Mouse (Mus musculus): ENCODE measurements around the gene Khdrbs1. TPM values are rescaled to one million over a fixed set of nuclear protein-coding genes. Genes with fewer than 3 reads are reported as not detected.

Khdrbs1 gene
- 84.3 and 93.1 TPM in 2 replicates for polyA plus RNA-seq (2015; fragmentation: Nextera tagmentation; extraction: Ambion mirVana)

DNA sequence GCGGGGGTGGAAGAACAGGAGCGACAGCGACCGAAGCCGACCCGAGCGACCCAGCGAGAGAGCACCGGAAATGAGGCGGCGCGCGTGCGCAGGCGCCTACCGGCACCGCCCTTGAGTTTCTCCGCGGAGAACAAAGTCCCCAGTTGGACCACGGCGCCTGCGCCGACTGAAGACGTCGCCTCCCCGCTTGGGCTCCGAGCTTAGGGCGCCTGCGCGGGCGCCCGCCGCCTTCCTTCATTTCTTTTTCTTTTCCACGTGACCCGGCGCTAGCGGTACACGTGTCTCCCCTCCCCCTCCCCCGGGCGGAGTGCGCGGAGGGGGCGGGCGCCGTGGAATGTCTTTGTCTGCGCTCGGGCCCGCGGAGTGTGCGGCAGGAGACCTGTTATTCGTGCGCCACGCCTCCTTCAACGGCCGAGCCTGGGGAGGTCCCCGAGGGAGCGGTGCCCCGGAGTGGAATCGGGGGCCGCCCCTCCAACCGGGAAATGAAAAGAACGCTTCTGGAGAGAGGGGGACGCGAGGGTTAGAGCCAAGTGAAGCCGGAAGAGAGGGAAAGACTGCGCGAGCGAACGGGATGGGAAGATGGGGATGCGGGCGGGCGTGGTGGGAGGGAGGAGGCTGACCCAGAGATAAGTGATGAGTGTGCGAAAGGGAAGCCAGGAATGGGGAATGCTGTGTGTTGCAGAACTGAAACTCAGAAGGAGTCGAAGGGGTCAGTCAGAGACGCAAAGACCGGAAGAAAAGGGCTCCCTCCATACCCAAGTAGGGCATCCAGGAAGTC is at the start of gene Khdrbs1:
Khdrbs1 (minus strand) TSS at position 72 of the 778 bp plus-strand sequence.
- peak within 1 kb of the TSS; percentile 100 for H3K4me3 ChIP-seq (ENCODE audit: low read length)
- peak within 1 kb of the TSS; percentile 68 for H3K4me2 ChIP-seq (ENCODE audit: low read depth, low read length)
- H3K9ac ChIP-seq (ENCODE audit: low read length): peak within 1 kb of the TSS; percentile 100
- WGBS: under 1% methylated on average over 76 of the region's 76 CpGs
- no peaks in the 10 kb centered on the region for H3K9me3 ChIP-seq (ENCODE audit: control insufficient read depth, low read length)
- H3K27ac ChIP-seq (ENCODE audit: low read length): peak within 1 kb of the TSS; percentile 99
- no peaks in the 10 kb centered on the region for H3K36me3 ChIP-seq (ENCODE audit: control insufficient read depth, insufficient read depth, low read length)
- H3K4me1 ChIP-seq (replicated peaks; ENCODE audit: control insufficient read depth, insufficient read depth, low read length): peaks cover 21% of the 10 kb centered on the region
- H3K27me3 ChIP-seq (ENCODE audit: control insufficient read depth, insufficient read depth, low read depth, low read length): no peaks in the 10 kb centered on the region
- ATAC-seq (ENCODE audit: low read depth): peak; percentile 95

GRCm38 (mm10) chr4:129791399-129791798 is 49.3 kb upstream of the Khdrbs1 start:
- 11% methylated on average over 1 of the region's 1 CpGs for WGBS
- Histone ChIP-seq H3K4me2 (ENCODE audit: low read depth, low read length) (no peak overlapping the region), H3K4me1 (replicated peaks; ENCODE audit: control insufficient read depth, insufficient read depth, low read length) (peaks cover 18% of the 10 kb centered on the region), H3K9me3 (ENCODE audit: control insufficient read depth, low read length) (no peaks in the 10 kb centered on the region), H3K9ac (ENCODE audit: low read length) (no peak overlapping the region), H3K4me3 (ENCODE audit: low read length) (no peak overlapping the region), H3K27me3 (ENCODE audit: control insufficient read depth, insufficient read depth, low read depth, low read length) (no peaks in the 10 kb centered on the region), H3K27ac (ENCODE audit: low read length) (no peak overlapping the region), H3K36me3 (ENCODE audit: control insufficient read depth, insufficient read depth, low read length) (no peaks in the 10 kb centered on the region)
- ATAC-seq (ENCODE audit: low read depth): no peak

DNA sequence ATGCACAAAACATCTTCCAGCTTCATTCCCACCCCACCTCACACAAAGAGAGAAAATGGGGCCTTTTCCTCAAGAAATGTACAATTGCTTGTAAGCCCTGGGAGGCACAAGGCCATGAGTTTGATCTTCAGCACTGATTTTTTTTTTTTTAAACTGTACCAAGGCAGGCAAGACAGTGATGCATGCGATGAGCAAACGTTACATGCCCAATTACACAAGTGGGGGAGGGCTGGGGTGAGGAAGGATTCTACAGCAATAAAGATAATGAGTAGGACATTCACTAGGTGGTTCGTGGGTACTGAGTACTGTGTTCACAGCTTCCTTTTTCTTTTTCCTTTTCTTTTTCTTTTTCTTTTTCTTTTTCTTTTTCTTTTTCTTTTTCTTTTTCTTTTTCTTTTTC is 48.4 kb upstream of the Khdrbs1 start:
- Histone ChIP-seq H3K9me3 (ENCODE audit: control insufficient read depth, low read length) (no peaks in the 10 kb centered on the region), H3K27me3 (ENCODE audit: control insufficient read depth, insufficient read depth, low read depth, low read length) (no peaks in the 10 kb centered on the region), H3K4me3 (ENCODE audit: low read length) (no peak overlapping the region), H3K36me3 (ENCODE audit: control insufficient read depth, insufficient read depth, low read length) (no peaks in the 10 kb centered on the region), H3K9ac (ENCODE audit: low read length) (no peak overlapping the region), H3K4me2 (ENCODE audit: low read depth, low read length) (no peak overlapping the region), H3K27ac (ENCODE audit: low read length) (no peak overlapping the region), H3K4me1 (replicated peaks; ENCODE audit: control insufficient read depth, insufficient read depth, low read length) (peaks cover 11% of the 10 kb centered on the region; the same call in 1 of the 2 replicates)
- 72% methylated on average over 3 of the region's 3 CpGs for WGBS
- no peak for ATAC-seq (ENCODE audit: low read depth)

DNA sequence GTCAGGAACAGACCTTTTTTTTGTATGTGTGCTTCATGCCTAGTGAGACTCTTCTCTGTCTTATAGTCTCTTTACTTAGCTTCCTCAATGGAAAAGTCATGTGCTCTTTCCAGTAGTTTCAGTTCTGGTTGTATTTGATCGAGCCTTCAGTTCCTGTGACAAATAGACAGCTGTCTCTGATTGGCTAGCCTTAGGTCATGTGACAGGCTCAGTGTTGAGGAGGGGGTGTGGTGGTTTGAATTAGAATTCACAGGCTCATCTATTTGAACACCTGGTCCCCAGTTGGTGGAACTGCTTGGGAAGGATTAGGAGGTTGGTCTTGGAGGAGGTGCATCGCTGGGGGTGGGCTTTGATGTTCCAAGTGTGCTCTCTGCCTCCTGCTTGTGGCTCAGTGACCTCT is 47.5 kb upstream of the Khdrbs1 start:
- H3K4me2 ChIP-seq (ENCODE audit: low read depth, low read length): no peak overlapping the region
- no peak overlapping the region for H3K9ac ChIP-seq (ENCODE audit: low read length)
- H3K4me3 ChIP-seq (ENCODE audit: low read length): no peak overlapping the region
- 86% methylated on average over 2 of the region's 2 CpGs for WGBS
- no peak overlapping the region for H3K27ac ChIP-seq (ENCODE audit: low read length)
- ATAC-seq (ENCODE audit: low read depth): no peak
- H3K4me1 ChIP-seq (replicated peaks; ENCODE audit: control insufficient read depth, insufficient read depth, low read length): peaks cover 8% of the 10 kb centered on the region; the same call in 1 of the 2 replicates
- no peaks in the 10 kb centered on the region for H3K36me3 ChIP-seq (ENCODE audit: control insufficient read depth, insufficient read depth, low read length)
- no peaks in the 10 kb centered on the region for H3K27me3 ChIP-seq (ENCODE audit: control insufficient read depth, insufficient read depth, low read depth, low read length)
- H3K9me3 ChIP-seq (ENCODE audit: control insufficient read depth, low read length): no peaks in the 10 kb centered on the region

GRCm38 (mm10) chr4:129788693-129789092 is 46.6 kb upstream of the Khdrbs1 start:
- no peak overlapping the region for H3K9ac ChIP-seq (ENCODE audit: low read length)
- no peak overlapping the region for H3K4me3 ChIP-seq (ENCODE audit: low read length)
- H3K27ac ChIP-seq (ENCODE audit: low read length): no peak overlapping the region
- 67% methylated on average over 8 of the region's 8 CpGs for WGBS
- no peaks in the 10 kb centered on the region for H3K9me3 ChIP-seq (ENCODE audit: control insufficient read depth, low read length)
- H3K36me3 ChIP-seq (ENCODE audit: control insufficient read depth, insufficient read depth, low read length): no peaks in the 10 kb centered on the region
- no peak overlapping the region for H3K4me2 ChIP-seq (ENCODE audit: low read depth, low read length)
- H3K27me3 ChIP-seq (ENCODE audit: control insufficient read depth, insufficient read depth, low read depth, low read length): no peaks in the 10 kb centered on the region
- H3K4me1 ChIP-seq (replicated peaks; ENCODE audit: control insufficient read depth, insufficient read depth, low read length): peaks cover 2% of the 10 kb centered on the region; the same call in 1 of the 2 replicates
- ATAC-seq (ENCODE audit: low read depth): no peak

- Histone ChIP-seq H3K4me1 (replicated peaks; ENCODE audit: control insufficient read depth, insufficient read depth, low read length) (peaks cover 7% of the 10 kb centered on the region), H3K4me2 (ENCODE audit: low read depth, low read length) (no peak overlapping the region), H3K9ac (ENCODE audit: low read length) (no peak overlapping the region), H3K4me3 (ENCODE audit: low read length) (no peak overlapping the region), H3K27ac (ENCODE audit: low read length) (no peak overlapping the region), H3K36me3 (ENCODE audit: control insufficient read depth, insufficient read depth, low read length) (no peaks in the 10 kb centered on the region), H3K9me3 (ENCODE audit: control insufficient read depth, low read length) (no peaks in the 10 kb centered on the region), H3K27me3 (ENCODE audit: control insufficient read depth, insufficient read depth, low read depth, low read length) (no peaks in the 10 kb centered on the region)
- ATAC-seq (ENCODE audit: low read depth): no peak
- WGBS: 2% methylated on average over 4 of the region's 4 CpGs
These were observed 43.1 kb upstream of the Khdrbs1 start for GRCm38 (mm10) chr4:129785178-129785577.

GRCm38 (mm10) chr4:129783506-129783905 is 41.4 kb upstream of the Khdrbs1 start:
- H3K9me3 ChIP-seq (ENCODE audit: control insufficient read depth, low read length): no peaks in the 10 kb centered on the region
- H3K9ac ChIP-seq (ENCODE audit: low read length): no peak overlapping the region
- H3K4me1 ChIP-seq (replicated peaks; ENCODE audit: control insufficient read depth, insufficient read depth, low read length): peaks cover 7% of the 10 kb centered on the region
- no peak overlapping the region for H3K27ac ChIP-seq (ENCODE audit: low read length)
- H3K4me2 ChIP-seq (ENCODE audit: low read depth, low read length): no peak overlapping the region
- H3K4me3 ChIP-seq (ENCODE audit: low read length): no peak overlapping the region
- no peaks in the 10 kb centered on the region for H3K27me3 ChIP-seq (ENCODE audit: control insufficient read depth, insufficient read depth, low read depth, low read length)
- no peaks in the 10 kb centered on the region for H3K36me3 ChIP-seq (ENCODE audit: control insufficient read depth, insufficient read depth, low read length)
- no peak for ATAC-seq (ENCODE audit: low read depth)
- WGBS: 69% methylated on average over 5 of the region's 5 CpGs

DNA sequence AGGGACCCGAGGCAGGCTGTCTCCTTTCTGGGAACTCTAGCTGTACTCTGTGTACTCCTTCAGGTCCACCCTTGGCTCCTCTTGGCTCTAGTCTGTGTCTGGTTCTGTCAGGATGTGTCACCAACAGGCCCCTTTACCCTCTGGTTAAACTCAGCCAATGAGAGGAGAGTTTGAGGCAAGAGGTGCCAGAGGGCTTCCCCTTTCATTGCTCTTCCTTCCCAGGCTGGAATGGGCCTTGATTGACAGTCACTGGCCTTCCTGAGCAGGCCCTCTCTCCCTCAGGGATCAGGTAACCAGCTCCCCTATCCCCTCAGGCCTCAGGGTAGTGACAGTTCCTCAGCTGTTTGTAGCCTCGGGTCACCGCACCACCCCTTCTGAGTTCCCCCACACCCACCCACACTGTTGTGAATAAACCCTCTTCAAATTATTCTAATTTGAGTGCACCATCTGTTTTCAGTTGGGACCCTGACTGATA is 40.8 kb upstream of the Khdrbs1 start:
- Histone ChIP-seq H3K36me3 (ENCODE audit: control insufficient read depth, insufficient read depth, low read length) (no peaks in the 10 kb centered on the region), H3K27me3 (ENCODE audit: control insufficient read depth, insufficient read depth, low read depth, low read length) (no peaks in the 10 kb centered on the region), H3K4me3 (ENCODE audit: low read length) (no peak overlapping the region), H3K4me2 (ENCODE audit: low read depth, low read length) (no peak overlapping the region), H3K9me3 (ENCODE audit: control insufficient read depth, low read length) (no peaks in the 10 kb centered on the region), H3K9ac (ENCODE audit: low read length) (no peak overlapping the region), H3K4me1 (replicated peaks; ENCODE audit: control insufficient read depth, insufficient read depth, low read length) (peaks cover 7% of the 10 kb centered on the region), H3K27ac (ENCODE audit: low read length) (no peak overlapping the region)
- peak; percentile 46 for ATAC-seq (ENCODE audit: low read depth)
- 35% methylated on average over 3 of the region's 3 CpGs for WGBS

DNA sequence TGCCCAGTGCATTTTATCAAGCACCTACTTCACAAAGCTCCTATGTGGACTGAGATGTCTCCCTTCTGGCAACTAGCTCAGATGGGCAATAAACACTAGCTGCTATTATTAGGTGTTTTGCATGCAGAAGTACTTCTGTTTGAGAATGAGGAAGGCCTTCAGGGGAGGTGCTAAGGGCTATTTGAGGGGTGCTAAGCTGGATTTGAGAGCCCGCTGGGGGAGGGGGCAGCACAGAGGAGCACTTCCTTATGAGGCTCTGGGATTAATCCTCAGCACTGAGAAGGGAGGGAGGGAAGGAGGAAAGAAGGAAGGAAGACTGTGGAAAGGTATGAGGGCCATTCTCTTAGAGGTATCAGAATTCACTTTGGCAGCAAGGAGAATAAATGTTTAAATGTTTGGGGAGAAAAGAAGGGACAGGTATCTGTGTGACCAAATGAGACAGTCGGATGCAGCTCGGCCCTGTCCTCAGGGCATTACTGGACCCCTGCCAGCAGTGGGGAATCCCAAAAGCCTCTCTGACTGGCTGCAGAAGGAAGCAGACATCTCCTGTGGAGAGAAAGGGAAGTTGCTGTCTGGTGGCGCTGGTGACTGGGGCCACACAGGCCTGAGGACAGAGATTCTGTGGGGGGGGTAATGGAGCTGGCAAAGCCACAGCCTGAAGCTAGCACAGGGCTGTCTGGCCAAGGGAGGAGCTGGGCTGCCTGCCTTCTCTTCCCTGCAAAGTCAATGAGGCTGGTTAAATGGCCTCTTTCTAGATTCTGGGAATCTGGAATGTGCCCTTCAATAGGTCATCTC is 40.0 kb upstream of the Khdrbs1 start:
- Histone ChIP-seq H3K4me3 (ENCODE audit: low read length) (no peak overlapping the region), H3K27ac (ENCODE audit: low read length) (no peak overlapping the region; the same call in 1 of the 2 replicates), H3K36me3 (ENCODE audit: control insufficient read depth, insufficient read depth, low read length) (no peaks in the 10 kb centered on the region), H3K9me3 (ENCODE audit: control insufficient read depth, low read length) (no peaks in the 10 kb centered on the region), H3K9ac (ENCODE audit: low read length) (no peak overlapping the region), H3K4me1 (replicated peaks; ENCODE audit: control insufficient read depth, insufficient read depth, low read length) (peaks cover 7% of the 10 kb centered on the region), H3K4me2 (ENCODE audit: low read depth, low read length) (no peak overlapping the region), H3K27me3 (ENCODE audit: control insufficient read depth, insufficient read depth, low read depth, low read length) (no peaks in the 10 kb centered on the region)
- 22% methylated on average over 4 of the region's 4 CpGs for WGBS
- peak; percentile 79 for ATAC-seq (ENCODE audit: low read depth)
